Mouse (Mus musculus): ENCODE measurements around the gene Slc38a2. TPM values are rescaled to one million over a fixed set of nuclear protein-coding genes. Genes with fewer than 3 reads are reported as not detected.

The Slc38a2 gene
- polyA plus RNA-seq, 1 experiment from 2014 or later: 154 TPM

GRCm38 (mm10) chr15:96740091-96740490, 40.6 kb upstream of the Slc38a2 start:
- H3K4me3 ChIP-seq: no peak overlapping the region
- no peak overlapping the region for H3K9ac ChIP-seq
- H3K27ac ChIP-seq (ENCODE audit: poor library complexity, severe bottlenecking): no peak overlapping the region
- peaks cover 26% of the 10 kb centered on the region for H3K4me1 ChIP-seq (replicated peaks)
- no peaks in the 10 kb centered on the region for H3K36me3 ChIP-seq
- no peaks in the 10 kb centered on the region for H3K9me3 ChIP-seq (replicated peaks)
- WGBS: 54% methylated on average over 4 of the region's 4 CpGs
- ATAC-seq (ENCODE audit: insufficient number of reproducible peaks, low FRiP score): no peak
- no peaks in the 10 kb centered on the region for H3K27me3 ChIP-seq (replicated peaks)
- H3K4me2 ChIP-seq: no peak overlapping the region

- Histone ChIP-seq H3K4me1 (replicated peaks) (peaks cover 10% of the 10 kb centered on the region), H3K9me3 (replicated peaks) (no peaks in the 10 kb centered on the region)
- 82% methylated on average over 15 of the region's 15 CpGs for WGBS
Observed at GRCm38 (mm10) chr15:96736663-96737385, 37.3 kb upstream of the Slc38a2 start.

GRCm38 (mm10) chr15:96735562-96736160, 36.1 kb upstream of the Slc38a2 start:
- no peak for ATAC-seq (ENCODE audit: insufficient number of reproducible peaks, low FRiP score)
- WGBS: 80% methylated on average over 15 of the region's 15 CpGs
- H3K4me3 ChIP-seq: no peak overlapping the region

More at GRCm38 (mm10) chr15:96736663-96737385, 37.3 kb upstream of the Slc38a2 start:
- no peaks in the 10 kb centered on the region for H3K36me3 ChIP-seq
- no peak overlapping the region for H3K4me3 ChIP-seq
- H3K9ac ChIP-seq: no peak overlapping the region
- H3K27me3 ChIP-seq (replicated peaks): no peaks in the 10 kb centered on the region
- ATAC-seq (ENCODE audit: insufficient number of reproducible peaks, low FRiP score): no peak
- H3K4me2 ChIP-seq: no peak overlapping the region
- H3K27ac ChIP-seq (ENCODE audit: poor library complexity, severe bottlenecking): no peak overlapping the region

GRCm38 (mm10) chr15:96734423-96734822, 34.9 kb upstream of the Slc38a2 start:
- Histone ChIP-seq H3K27ac (ENCODE audit: poor library complexity, severe bottlenecking) (no peak overlapping the region), H3K27me3 (replicated peaks) (no peaks in the 10 kb centered on the region), H3K9ac (no peak overlapping the region), H3K4me1 (replicated peaks) (peaks cover 16% of the 10 kb centered on the region), H3K9me3 (replicated peaks) (no peaks in the 10 kb centered on the region), H3K4me2 (no peak overlapping the region), H3K36me3 (no peaks in the 10 kb centered on the region), H3K4me3 (no peak overlapping the region)
- ATAC-seq (ENCODE audit: insufficient number of reproducible peaks, low FRiP score): no peak
- WGBS: 53% methylated on average over 7 of the region's 7 CpGs

More at GRCm38 (mm10) chr15:96735562-96736160, 36.1 kb upstream of the Slc38a2 start:
- Histone ChIP-seq H3K27me3 (replicated peaks) (no peaks in the 10 kb centered on the region), H3K9ac (no peak overlapping the region), H3K36me3 (no peaks in the 10 kb centered on the region), H3K9me3 (replicated peaks) (no peaks in the 10 kb centered on the region), H3K27ac (ENCODE audit: poor library complexity, severe bottlenecking) (no peak overlapping the region), H3K4me1 (replicated peaks) (peaks cover 10% of the 10 kb centered on the region), H3K4me2 (no peak overlapping the region)

- Histone ChIP-seq H3K4me2 (no peak overlapping the region), H3K27ac (ENCODE audit: poor library complexity, severe bottlenecking) (no peak overlapping the region), H3K27me3 (replicated peaks) (no peaks in the 10 kb centered on the region), H3K4me3 (no peak overlapping the region), H3K9ac (no peak overlapping the region), H3K4me1 (replicated peaks) (peaks cover 20% of the 10 kb centered on the region), H3K36me3 (no peaks in the 10 kb centered on the region), H3K9me3 (replicated peaks) (no peaks in the 10 kb centered on the region)
- 78% methylated on average over 9 of the region's 9 CpGs for WGBS
- no peak for ATAC-seq (ENCODE audit: insufficient number of reproducible peaks, low FRiP score)
Observed at GRCm38 (mm10) chr15:96730416-96730815, 30.9 kb upstream of the Slc38a2 start.

GRCm38 (mm10) chr15:96729785-96730184, 30.3 kb upstream of the Slc38a2 start:
- Histone ChIP-seq H3K36me3 (no peaks in the 10 kb centered on the region), H3K4me2 (no peak overlapping the region), H3K27ac (ENCODE audit: poor library complexity, severe bottlenecking) (no peak overlapping the region; the same call in 1 of the 2 replicates), H3K4me3 (no peak overlapping the region), H3K9me3 (replicated peaks) (no peaks in the 10 kb centered on the region), H3K27me3 (replicated peaks) (no peaks in the 10 kb centered on the region), H3K9ac (no peak overlapping the region), H3K4me1 (replicated peaks) (peaks cover 20% of the 10 kb centered on the region)
- 61% methylated on average over 9 of the region's 9 CpGs for WGBS
- ATAC-seq (ENCODE audit: insufficient number of reproducible peaks, low FRiP score): no peak

GRCm38 (mm10) chr15:96728993-96729392, 29.5 kb upstream of the Slc38a2 start:
- no peaks in the 10 kb centered on the region for H3K36me3 ChIP-seq
- ATAC-seq (ENCODE audit: insufficient number of reproducible peaks, low FRiP score): no peak
- no peak overlapping the region for H3K4me2 ChIP-seq
- no peaks in the 10 kb centered on the region for H3K9me3 ChIP-seq (replicated peaks)
- H3K27me3 ChIP-seq (replicated peaks): no peaks in the 10 kb centered on the region
- 60% methylated on average over 10 of the region's 10 CpGs for WGBS
- H3K9ac ChIP-seq: no peak overlapping the region
- H3K4me3 ChIP-seq: no peak overlapping the region
- H3K4me1 ChIP-seq (replicated peaks): peaks cover 15% of the 10 kb centered on the region
- H3K27ac ChIP-seq (ENCODE audit: poor library complexity, severe bottlenecking): no peak overlapping the region

- H3K27me3 ChIP-seq (replicated peaks): no peaks in the 10 kb centered on the region
- H3K4me2 ChIP-seq: no peak overlapping the region
- no peak overlapping the region for H3K27ac ChIP-seq (ENCODE audit: poor library complexity, severe bottlenecking)
- no peak overlapping the region for H3K9ac ChIP-seq
- no peaks in the 10 kb centered on the region for H3K9me3 ChIP-seq (replicated peaks)
- no peak overlapping the region for H3K4me3 ChIP-seq
- H3K4me1 ChIP-seq (replicated peaks): peaks cover 10% of the 10 kb centered on the region; the same call in 1 of the 2 replicates
- no peak for ATAC-seq (ENCODE audit: insufficient number of reproducible peaks, low FRiP score)
- 75% methylated on average over 4 of the region's 4 CpGs for WGBS
- no peaks in the 10 kb centered on the region for H3K36me3 ChIP-seq
Observed at GRCm38 (mm10) chr15:96728346-96728745, 28.8 kb upstream of the Slc38a2 start.

- Histone ChIP-seq H3K9me3 (replicated peaks) (no peaks in the 10 kb centered on the region; the same call in 1 of the 2 replicates), H3K27ac (ENCODE audit: poor library complexity, severe bottlenecking) (no peak overlapping the region), H3K27me3 (replicated peaks) (no peaks in the 10 kb centered on the region), H3K4me1 (replicated peaks) (peaks cover 4% of the 10 kb centered on the region; the same call in 1 of the 2 replicates), H3K4me3 (no peak overlapping the region), H3K4me2 (no peak overlapping the region), H3K9ac (no peak overlapping the region), H3K36me3 (no peaks in the 10 kb centered on the region)
- no peak for ATAC-seq (ENCODE audit: insufficient number of reproducible peaks, low FRiP score)
Observed at GRCm38 (mm10) chr15:96724506-96724905, 25.0 kb upstream of the Slc38a2 start.

- ATAC-seq (ENCODE audit: insufficient number of reproducible peaks, low FRiP score): no peak
- Histone ChIP-seq H3K9me3 (replicated peaks) (no peaks in the 10 kb centered on the region; the same call in 1 of the 2 replicates), H3K27ac (ENCODE audit: poor library complexity, severe bottlenecking) (no peak overlapping the region), H3K27me3 (replicated peaks) (no peaks in the 10 kb centered on the region), H3K4me2 (no peak overlapping the region), H3K4me3 (no peak overlapping the region), H3K36me3 (no peaks in the 10 kb centered on the region), H3K4me1 (replicated peaks) (no peaks in the 10 kb centered on the region), H3K9ac (no peak overlapping the region)
- WGBS: 81% methylated on average over 7 of the region's 7 CpGs
Observed at GRCm38 (mm10) chr15:96722228-96722627, 22.7 kb upstream of the Slc38a2 start.

GRCm38 (mm10) chr15:96720146-96720545, 20.6 kb upstream of the Slc38a2 start:
- no peaks in the 10 kb centered on the region for H3K36me3 ChIP-seq
- H3K4me1 ChIP-seq (replicated peaks): no peaks in the 10 kb centered on the region; the same call in 1 of the 2 replicates
- H3K27me3 ChIP-seq (replicated peaks): no peaks in the 10 kb centered on the region
- H3K27ac ChIP-seq (ENCODE audit: poor library complexity, severe bottlenecking): no peak overlapping the region
- H3K9me3 ChIP-seq (replicated peaks): no peaks in the 10 kb centered on the region; the same call in 1 of the 2 replicates
- H3K4me3 ChIP-seq: no peak overlapping the region
- H3K9ac ChIP-seq: no peak overlapping the region
- H3K4me2 ChIP-seq: no peak overlapping the region
- 85% methylated on average over 6 of the region's 6 CpGs for WGBS
- ATAC-seq (ENCODE audit: insufficient number of reproducible peaks, low FRiP score): no peak
